Mouse (Mus musculus) heart, postnatal 0 days (tissue): ENCODE measurements at regions not wholly inside any gene's neighbourhood (a gene's known extent, or its start where the extent isn't known, plus 50 kb on each side); places are given as distances from the start of the nearest gene placed in this dataset.

Source experiments
- CTCF ChIP-seq: IDR thresholded peaks from 2 replicates; pipeline ENCODE4 v1.5.1; 2016; ENCODE audit warnings: antibody characterized with exemption, control low read depth, low read depth
- EP300 ChIP-seq: IDR thresholded peaks from 2 replicates; pipeline ENCODE4 v1.6.1; 2016; ENCODE audit warnings: antibody characterized with exemption, low read depth

- no peak for TF ChIP-seq CTCF
- no peak for TF ChIP-seq EP300
Measured at GRCm38 (mm10) chr6:103832808-103833207, 322.4 kb downstream of the Chl1 start.
